Mouse (Mus musculus): ENCODE data around the gene Cachd1. TPM values are rescaled to one million over a fixed set of nuclear protein-coding genes. Genes with fewer than 3 reads are reported as not detected.

Gene Cachd1
- total and polyA plus RNA-seq, 3 experiments: 2.0 to 5.1 (median 3.5) TPM

DNA sequence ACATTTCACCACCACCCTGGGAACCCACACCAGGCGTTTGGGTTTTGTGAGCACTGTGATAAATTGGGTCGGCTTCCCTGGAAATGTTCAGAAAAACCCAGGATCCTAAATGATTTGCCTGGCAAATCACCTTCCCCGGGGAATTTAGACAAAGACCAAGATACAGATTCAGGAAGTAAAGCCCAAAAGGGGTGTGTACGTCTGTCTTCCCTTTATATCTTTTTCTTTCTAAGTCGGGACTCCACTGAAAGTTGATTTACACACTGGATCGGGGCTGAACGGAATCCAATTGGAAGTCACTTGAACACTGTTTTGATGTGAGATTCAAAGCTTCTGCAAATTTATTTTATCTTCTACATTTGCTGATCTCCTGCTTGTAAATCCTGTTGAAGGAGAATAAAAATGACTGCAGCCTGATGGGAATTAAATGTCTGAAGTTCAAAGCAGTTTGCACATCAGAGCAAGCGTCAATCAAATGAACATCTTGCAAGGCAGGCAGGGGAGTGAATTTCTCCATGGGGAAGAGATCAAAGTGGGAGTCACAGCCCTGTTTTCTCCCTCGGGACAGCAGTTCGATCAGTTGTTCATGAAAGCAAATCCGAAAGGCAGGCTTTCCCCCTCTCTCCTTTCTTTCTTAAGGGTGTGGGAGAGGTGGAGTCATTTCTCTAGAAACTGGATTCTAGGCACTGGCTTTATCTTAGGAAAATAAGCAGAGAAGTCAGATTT lies 134.3 kb downstream of the Cachd1 start:
- H3K4me1 ChIP-seq (ENCODE audit: control insufficient read depth, insufficient read depth, low read length): peaks cover 4% of the 10 kb centered on the region; the same call in 1 of the 2 replicates
- H3K36me3 ChIP-seq (ENCODE audit: control insufficient read depth, insufficient read depth, low read length): no peaks in the 10 kb centered on the region
- H3K4me3 ChIP-seq: no peak overlapping the region
- intact Hi-C loops (cut with DNase I): no loop called here
- no peak for DNase-seq
- no peak overlapping the region for H3K9ac ChIP-seq (ENCODE audit: low read depth, low read length)
- TF ChIP-seq EP300 (IDR thresholded peaks at IDR 0.05; ENCODE audit: insufficient read depth, low read depth, low read length): no peak
- TF ChIP-seq POLR2A (IDR thresholded peaks at IDR 0.05; ENCODE audit: insufficient read depth, low read depth, low read length): no peak
- no peak for TF ChIP-seq CTCF (IDR thresholded peaks at IDR 0.05)
- H3K27me3 ChIP-seq (ENCODE audit: control insufficient read depth, insufficient read depth, low read length): no peaks in the 10 kb centered on the region
- 47% methylated on average over 11 of the region's 11 CpGs for whole genome bisulfite sequencing
- H3K27ac ChIP-seq: no peak overlapping the region
- no peaks in the 10 kb centered on the region for H3K79me2 ChIP-seq (replicated peaks; ENCODE audit: control insufficient read depth, insufficient read depth, low read length)

DNA sequence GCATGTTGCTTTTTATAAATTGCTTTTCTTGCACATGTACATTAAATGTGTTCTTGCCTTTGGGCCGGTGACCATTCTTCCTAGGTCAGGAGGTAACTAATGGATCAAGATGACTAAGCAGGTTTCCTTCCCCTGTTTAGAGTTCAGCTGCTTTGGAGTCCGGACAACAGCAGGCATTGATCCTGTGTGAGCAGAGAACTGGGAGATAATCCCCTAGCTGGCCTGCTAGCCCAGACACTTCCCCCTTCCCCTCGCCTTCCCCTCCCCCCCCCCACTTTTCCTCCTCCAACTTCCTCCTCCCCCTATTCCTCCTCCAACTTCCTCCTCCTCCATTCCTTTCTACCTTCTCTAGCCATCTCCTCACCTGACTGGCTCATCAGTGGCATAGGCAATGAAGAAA lies 135.2 kb downstream of the Cachd1 start:
- intact Hi-C loops (cut with DNase I): no loop called here
- WGBS: 36% methylated on average over 3 of the region's 3 CpGs
- no peak for DNase-seq
- no peaks in the 10 kb centered on the region for H3K27me3 ChIP-seq (ENCODE audit: control insufficient read depth, insufficient read depth, low read length)
- H3K36me3 ChIP-seq (ENCODE audit: control insufficient read depth, insufficient read depth, low read length): no peaks in the 10 kb centered on the region
- peaks cover 4% of the 10 kb centered on the region; the same call in 1 of the 2 replicates for H3K4me1 ChIP-seq (ENCODE audit: control insufficient read depth, insufficient read depth, low read length)
- H3K79me2 ChIP-seq (replicated peaks; ENCODE audit: control insufficient read depth, insufficient read depth, low read length): no peaks in the 10 kb centered on the region
- TF ChIP-seq EP300 (IDR thresholded peaks at IDR 0.05; ENCODE audit: insufficient read depth, low read depth, low read length) (no peak), CTCF (IDR thresholded peaks at IDR 0.05) (no peak), POLR2A (IDR thresholded peaks at IDR 0.05; ENCODE audit: insufficient read depth, low read depth, low read length) (no peak)
- no peak overlapping the region for H3K27ac ChIP-seq
- no peak overlapping the region for H3K9ac ChIP-seq (ENCODE audit: low read depth, low read length)
- no peak overlapping the region for H3K4me3 ChIP-seq

DNA sequence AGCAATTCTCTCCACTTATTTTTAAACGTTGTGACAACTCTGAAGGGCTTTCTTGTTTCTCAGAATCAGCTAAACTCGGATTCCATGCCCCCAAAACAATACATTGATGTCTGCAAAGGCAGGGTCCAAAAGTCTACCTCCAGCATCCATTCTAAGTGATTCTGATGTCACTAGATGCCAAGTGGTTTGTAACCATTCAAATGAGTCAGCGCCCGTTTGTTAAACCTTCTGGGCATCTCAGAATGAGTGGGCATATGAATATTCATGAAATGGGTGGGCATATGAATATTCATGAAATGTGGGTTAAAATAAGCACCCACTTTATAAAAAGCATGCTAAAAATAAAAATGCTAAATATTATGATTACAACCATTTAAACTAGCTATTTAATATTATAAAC lies 137.2 kb downstream of the Cachd1 start:
- no peak overlapping the region for H3K9ac ChIP-seq (ENCODE audit: low read depth, low read length)
- TF ChIP-seq CTCF (IDR thresholded peaks at IDR 0.05) (no peak), EP300 (IDR thresholded peaks at IDR 0.05; ENCODE audit: insufficient read depth, low read depth, low read length) (no peak), POLR2A (IDR thresholded peaks at IDR 0.05; ENCODE audit: insufficient read depth, low read depth, low read length) (no peak)
- H3K4me1 ChIP-seq (ENCODE audit: control insufficient read depth, insufficient read depth, low read length): peaks cover 4% of the 10 kb centered on the region; the same call in 1 of the 2 replicates
- H3K36me3 ChIP-seq (ENCODE audit: control insufficient read depth, insufficient read depth, low read length): no peaks in the 10 kb centered on the region
- intact Hi-C loops (cut with DNase I): no loop called here
- WGBS: 80% methylated on average over 4 of the region's 4 CpGs
- DNase-seq: no peak
- H3K79me2 ChIP-seq (replicated peaks; ENCODE audit: control insufficient read depth, insufficient read depth, low read length): no peaks in the 10 kb centered on the region
- H3K27me3 ChIP-seq (ENCODE audit: control insufficient read depth, insufficient read depth, low read length): no peaks in the 10 kb centered on the region
- H3K4me3 ChIP-seq: no peak overlapping the region
- no peak overlapping the region for H3K27ac ChIP-seq

DNA sequence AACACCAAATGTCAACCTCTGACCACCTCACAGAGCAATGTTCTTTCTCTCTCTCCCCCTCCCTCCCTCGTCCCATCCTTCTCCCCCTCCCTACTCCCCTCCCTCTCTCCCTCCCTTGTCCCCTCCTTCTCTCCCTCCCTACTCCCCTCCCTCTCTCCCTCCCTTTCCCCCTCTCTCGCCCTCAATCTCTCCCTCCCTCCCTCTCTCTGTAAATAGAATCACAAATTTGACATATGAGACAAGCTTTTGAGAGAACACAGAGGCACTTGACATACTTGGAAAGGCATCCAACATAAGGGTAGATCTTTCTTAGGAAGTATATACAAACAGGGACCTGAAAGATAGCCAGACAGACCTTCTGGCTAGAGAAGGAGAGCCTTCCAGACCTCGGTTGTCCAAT lies 138.1 kb downstream of the Cachd1 start:
- Histone ChIP-seq H3K27me3 (ENCODE audit: control insufficient read depth, insufficient read depth, low read length) (no peaks in the 10 kb centered on the region), H3K4me3 (no peak overlapping the region), H3K27ac (no peak overlapping the region), H3K79me2 (replicated peaks; ENCODE audit: control insufficient read depth, insufficient read depth, low read length) (no peaks in the 10 kb centered on the region), H3K36me3 (ENCODE audit: control insufficient read depth, insufficient read depth, low read length) (no peaks in the 10 kb centered on the region), H3K9ac (ENCODE audit: low read depth, low read length) (no peak overlapping the region), H3K4me1 (ENCODE audit: control insufficient read depth, insufficient read depth, low read length) (peaks cover 4% of the 10 kb centered on the region; the same call in 1 of the 2 replicates)
- 20% methylated on average over 3 of the region's 3 CpGs for WGBS
- intact Hi-C loops (cut with DNase I): no loop called here
- no peak for TF ChIP-seq POLR2A (IDR thresholded peaks at IDR 0.05; ENCODE audit: insufficient read depth, low read depth, low read length)
- TF ChIP-seq EP300 (IDR thresholded peaks at IDR 0.05; ENCODE audit: insufficient read depth, low read depth, low read length): no peak
- TF ChIP-seq CTCF (IDR thresholded peaks at IDR 0.05): no peak
- no peak for DNase-seq

DNA sequence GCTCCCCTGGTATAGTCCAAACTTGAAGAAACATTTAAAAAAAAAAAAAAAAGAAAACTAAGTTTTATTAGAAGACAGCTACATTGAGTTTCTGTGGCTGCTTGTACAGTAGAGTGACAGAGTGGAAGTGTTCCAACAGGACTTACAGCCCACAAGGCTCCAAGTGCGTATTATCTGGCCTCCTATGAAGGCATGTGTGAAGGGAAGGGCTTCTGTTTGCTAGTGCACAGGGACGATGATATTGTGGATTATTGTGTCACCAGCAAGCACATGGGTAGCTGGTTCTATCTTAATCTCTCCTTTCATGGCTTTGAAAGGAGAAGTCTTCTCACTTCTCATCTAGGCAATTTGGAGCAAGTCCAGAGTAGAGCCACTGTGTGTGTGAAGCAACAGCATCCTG lies 138.6 kb downstream of the Cachd1 start:
- Histone ChIP-seq H3K79me2 (replicated peaks; ENCODE audit: control insufficient read depth, insufficient read depth, low read length) (no peaks in the 10 kb centered on the region), H3K4me1 (ENCODE audit: control insufficient read depth, insufficient read depth, low read length) (peaks cover 2% of the 10 kb centered on the region; the same call in 1 of the 2 replicates), H3K27me3 (ENCODE audit: control insufficient read depth, insufficient read depth, low read length) (no peaks in the 10 kb centered on the region), H3K27ac (no peak overlapping the region), H3K9ac (ENCODE audit: low read depth, low read length) (no peak overlapping the region), H3K4me3 (no peak overlapping the region), H3K36me3 (ENCODE audit: control insufficient read depth, insufficient read depth, low read length) (no peaks in the 10 kb centered on the region)
- no peak for DNase-seq
- TF ChIP-seq EP300 (IDR thresholded peaks at IDR 0.05; ENCODE audit: insufficient read depth, low read depth, low read length): no peak
- TF ChIP-seq CTCF (IDR thresholded peaks at IDR 0.05): no peak
- TF ChIP-seq POLR2A (IDR thresholded peaks at IDR 0.05; ENCODE audit: insufficient read depth, low read depth, low read length): no peak
- 41% methylated on average over 2 of the region's 2 CpGs for WGBS
- intact Hi-C loops (cut with DNase I): no loop called here

DNA sequence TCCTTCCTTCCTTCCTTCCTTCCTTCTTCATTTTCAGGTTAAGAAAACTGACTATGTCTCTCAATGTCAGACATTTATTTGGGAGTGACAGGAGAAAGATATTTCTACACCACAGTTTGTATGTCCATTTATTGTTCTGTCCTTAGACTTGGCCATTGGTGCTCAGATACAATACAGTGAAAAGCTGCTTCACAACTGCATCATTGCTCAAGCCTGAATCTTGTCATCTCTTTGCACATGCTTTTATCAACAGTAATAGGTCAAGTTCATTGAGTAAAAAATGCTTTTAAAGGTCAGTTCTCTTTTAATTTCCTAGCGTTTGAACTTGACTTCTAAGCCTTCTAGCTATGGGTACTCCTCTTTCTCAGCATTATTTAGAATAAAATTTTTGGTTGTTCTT lies 141.0 kb downstream of the Cachd1 start:
- Histone ChIP-seq H3K27me3 (ENCODE audit: control insufficient read depth, insufficient read depth, low read length) (no peaks in the 10 kb centered on the region), H3K27ac (no peak overlapping the region), H3K36me3 (ENCODE audit: control insufficient read depth, insufficient read depth, low read length) (no peaks in the 10 kb centered on the region), H3K79me2 (replicated peaks; ENCODE audit: control insufficient read depth, insufficient read depth, low read length) (no peaks in the 10 kb centered on the region), H3K9ac (ENCODE audit: low read depth, low read length) (no peak overlapping the region), H3K4me3 (no peak overlapping the region), H3K4me1 (ENCODE audit: control insufficient read depth, insufficient read depth, low read length) (peaks cover 2% of the 10 kb centered on the region; the same call in 1 of the 2 replicates)
- TF ChIP-seq CTCF (IDR thresholded peaks at IDR 0.05) (no peak), POLR2A (IDR thresholded peaks at IDR 0.05; ENCODE audit: insufficient read depth, low read depth, low read length) (no peak), EP300 (IDR thresholded peaks at IDR 0.05; ENCODE audit: insufficient read depth, low read depth, low read length) (no peak)
- intact Hi-C loops (cut with DNase I): no loop called here
- 77% methylated on average over 1 of the region's 1 CpGs for WGBS
- DNase-seq: no peak

Data from heart, adult 2 months (tissue).